Mouse (Mus musculus): ENCODE results near the gene Pttg1ip.
A peak's percentile ranks its signal among the peaks of the same experiment; 100 is the strongest.

DNA sequence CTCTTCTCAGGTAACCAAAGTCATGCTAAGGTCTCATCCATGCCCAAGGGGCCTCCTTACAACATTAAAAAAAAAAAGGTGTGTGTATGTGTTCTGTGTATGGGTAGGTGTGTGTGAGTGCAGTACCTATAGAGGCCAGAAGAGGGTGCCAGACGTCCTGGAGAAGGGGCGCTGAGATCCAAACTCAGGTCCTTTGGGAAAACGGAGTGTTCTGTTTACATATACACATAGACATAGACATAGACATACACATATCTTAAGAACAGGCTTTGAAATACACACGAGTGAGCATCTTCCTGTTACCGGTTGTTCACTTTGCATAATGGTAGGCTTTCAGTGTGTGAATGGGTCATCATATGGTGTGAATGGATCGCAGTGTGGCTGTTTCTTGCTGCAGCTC is 22.6 kb downstream of the Pttg1ip start:
- TF ChIP-seq CTCF (IDR thresholded peaks at IDR 0.05; ENCODE audit: control insufficient read depth, insufficient read depth, insufficient replicate concordance, low read depth, low read length) (peak; percentile 61; the same call in 1 of the 2 replicates), POLR2A (IDR thresholded peaks at IDR 0.05; ENCODE audit: control insufficient read depth, low read depth, low read length) (no peak)

Data from testis, adult 2 months (tissue).